30 mouse cellular contexts compared by ENCODE assay signal in the genomic region with DNA sequence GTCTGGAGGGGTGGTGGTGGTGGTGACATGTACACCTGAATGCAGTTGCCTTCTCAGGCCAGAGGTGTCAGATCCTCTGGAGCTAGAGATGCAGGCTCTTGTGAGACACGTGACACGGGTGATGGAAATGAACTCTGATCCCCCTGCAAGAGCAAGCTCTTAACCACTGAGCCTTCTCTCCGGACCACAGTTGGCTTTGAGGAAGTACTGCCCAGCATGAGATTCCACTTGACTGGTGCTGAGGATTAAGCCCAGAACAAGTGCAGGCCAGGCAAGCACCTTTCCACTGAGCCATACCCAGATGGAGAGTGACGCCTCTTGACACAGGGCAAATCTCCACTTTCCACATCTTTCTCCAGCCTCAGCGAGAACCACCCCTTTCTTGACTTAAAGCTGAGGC. TPM values are rescaled to one million over a fixed set of nuclear protein-coding genes. Genes with fewer than 3 reads are reported as not detected.
"Had no signal": no experiment of that assay in that cellular context is flagged by ENCODE, and none has a peak within 500 bp of the region (broad histone marks: within the 10 kb centered on the region; RNA-seq: fewer than 3 reads in every experiment).

No protein-coding gene starts in this region.

RNA-seq across cellular contexts. Expression of gene Art2b, which starts 26.0 kb away (rescaled TPM):
- total RNA-seq: left cerebral cortex, adult 8-10 months; left cerebral cortex, postnatal 10 days; left cerebral cortex, postnatal 14 days; left cerebral cortex, postnatal 25 days; left cerebral cortex, postnatal 36 days; left cerebral cortex, postnatal 4 days; midbrain, postnatal 0 days had no signal
- polyA plus RNA-seq: limb, embryonic 10.5 days; limb, embryonic 11.5 days; limb, embryonic 12.5 days; limb, embryonic 13.5 days; limb, embryonic 14.5 days; limb, embryonic 15.5 days; liver, embryonic 11.5 days; liver, embryonic 13.5 days; liver, embryonic 15.5 days; lung, embryonic 14.5 days; lung, embryonic 15.5 days; lung, embryonic 16.5 days; lung, postnatal 0 days; midbrain, embryonic 10.5 days; midbrain, embryonic 11.5 days; midbrain, embryonic 12.5 days; midbrain, embryonic 13.5 days; midbrain, embryonic 14.5 days; midbrain, embryonic 15.5 days; midbrain, embryonic 16.5 days; midbrain, postnatal 0 days; myocyte; neural tube, embryonic 11.5 days; neural tube, embryonic 12.5 days had no signal
